Mouse (Mus musculus) CH12.LX (cell line): Measurements from ENCODE around the gene Pknox1.

Experiments
- BHLHE40 ChIP-seq: IDR thresholded peaks from 2 replicates; pipeline ENCODE4 v1.6.1; 2011; ENCODE audit warnings: mild to moderate bottlenecking, low read depth, low read length, improper control_type of control experiment
- CHD2 ChIP-seq: IDR thresholded peaks from 2 replicates; pipeline ENCODE4 v1.6.1; 2011; ENCODE audit warnings: low read length, improper control_type of control experiment
- CTCF ChIP-seq, 2 experiments: IDR thresholded peaks in 1 of 2; conservative IDR thresholded peaks in 1 of 2; 2 replicates each; pipeline ENCODE4 v1.5.1; 2011 to 2012; ENCODE audit warnings: low read depth in 2 of 2, low read length in 2 of 2, improper control_type of control experiment in 1 of 2, inconsistent platforms in 1 of 2, mild to moderate bottlenecking in 1 of 2, moderate library complexity in 1 of 2
- ELF1 ChIP-seq: IDR thresholded peaks from 2 replicates; pipeline ENCODE4 v1.6.1; 2014; ENCODE audit warnings: low read depth, mild to moderate bottlenecking, inconsistent platforms, low read length, improper control_type of control experiment
- EP300 ChIP-seq: IDR thresholded peaks from 2 replicates; pipeline ENCODE4 v1.6.1; 2011; ENCODE audit warnings: low read length, improper control_type of control experiment
- JUN ChIP-seq: IDR thresholded peaks from 2 replicates; pipeline ENCODE4 v1.6.1; 2011; ENCODE audit warnings: low read depth, mild to moderate bottlenecking, low read length, improper control_type of control experiment, moderate library complexity; ENCODE audit not compliant: insufficient read depth
- MAZ ChIP-seq: IDR thresholded peaks from 2 replicates; pipeline ENCODE4 v1.6.1; 2012; ENCODE audit warnings: low read depth, mild to moderate bottlenecking, inconsistent platforms, low read length, improper control_type of control experiment, moderate library complexity
- NELFE ChIP-seq: IDR thresholded peaks from 2 replicates; pipeline ENCODE4 v1.6.1; 2011; ENCODE audit warnings: low read depth, low read length, improper control_type of control experiment
- POLR2AphosphoS2 ChIP-seq: IDR thresholded peaks from 2 replicates; pipeline ENCODE4 v1.6.1; 2011; ENCODE audit warnings: low read depth, low read length, improper control_type of control experiment

GRCm38 (mm10) chr17:31525114-31525513 is 39.4 kb upstream of the Pknox1 start:
- TF ChIP-seq MAZ (no peak), BHLHE40 (no peak), CTCF (conservative IDR thresholded peaks at IDR 0.05 in 1 of 2, IDR thresholded peaks at IDR 0.05 in 1 of 2; ENCODE audit: low read depth in 2 of 2, low read length in 2 of 2) (no peak), POLR2AphosphoS2 (no peak), EP300 (no peak), CHD2 (no peak), ELF1 (no peak), JUN (no peak), NELFE (no peak)
